ENCODE assay signal across 12 mouse cellular contexts in the genomic region with DNA sequence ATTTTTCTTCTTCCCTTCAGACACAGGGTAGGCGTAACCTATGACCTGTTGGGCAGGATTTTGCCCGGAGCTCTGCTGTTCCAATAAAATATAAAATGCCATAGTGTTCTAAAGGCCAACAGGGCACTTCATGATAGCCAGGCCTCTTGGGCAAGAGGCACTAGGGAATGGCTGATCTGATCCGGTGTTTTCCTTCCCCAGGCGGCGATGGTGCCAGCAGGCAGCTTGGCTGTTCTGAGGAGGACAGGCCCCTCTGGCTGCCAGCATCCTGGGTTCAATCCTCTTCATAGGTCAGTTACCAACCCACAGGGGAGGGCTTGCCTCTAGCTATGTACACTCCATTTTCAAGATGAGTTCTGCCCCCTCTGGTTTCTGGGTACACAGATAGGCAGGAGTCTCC. TPM values are rescaled to one million over a fixed set of nuclear protein-coding genes. Genes with fewer than 3 reads are reported as not detected.
DNase-seq lines count a peak whose midpoint lies in the region; ATAC-seq and TF ChIP-seq lines count a peak whose summit lies in the region.
"Had no signal": no experiment of that assay in that cellular context is flagged by ENCODE, and none has a peak within 500 bp of the region (broad histone marks: within the 10 kb centered on the region; RNA-seq: fewer than 3 reads in every experiment).

No protein-coding gene starts in this region.

- no peak for TF ChIP-seq CTCF in gastrocnemius, adult 2 months (IDR thresholded peaks at IDR 0.05)

- peaks cover 10% of the 10 kb centered on the region; the same call in 1 of the 2 replicates for H3K9me3 ChIP-seq in limb, embryonic 12.5 days
- H3K9me3 ChIP-seq in limb, embryonic 10.5 days (replicated peaks) = no peaks in the 10 kb centered on the region; the same call in 1 of the 2 replicates
- H3K9me3 ChIP-seq in embryonic facial prominence, embryonic 12.5 days = no peaks in the 10 kb centered on the region
- no peaks in the 10 kb centered on the region for H3K9me3 ChIP-seq in limb, embryonic 15.5 days

- 80% methylated on average over 5 of the region's 5 CpGs for WGBS in limb, embryonic 12.5 days
- WGBS in limb, embryonic 10.5 days = 85% methylated on average over 5 of the region's 5 CpGs
- WGBS in embryonic facial prominence, embryonic 12.5 days = 55% methylated on average over 5 of the region's 5 CpGs
- 78% methylated on average over 5 of the region's 5 CpGs for WGBS in limb, embryonic 15.5 days

- no peak overlapping the region for H3K9ac ChIP-seq in limb, embryonic 12.5 days (replicated peaks)
- no peak overlapping the region for H3K9ac ChIP-seq in embryonic facial prominence, embryonic 12.5 days
- no peak overlapping the region for H3K9ac ChIP-seq in limb, embryonic 15.5 days

- H3K36me3 ChIP-seq in limb, embryonic 12.5 days = peaks cover 7% of the 10 kb centered on the region; the same call in 1 of the 2 replicates
- peaks cover 2% of the 10 kb centered on the region; the same call in 1 of the 2 replicates for H3K36me3 ChIP-seq in limb, embryonic 10.5 days
- H3K36me3 ChIP-seq in embryonic facial prominence, embryonic 12.5 days = no peaks in the 10 kb centered on the region
- H3K36me3 ChIP-seq in limb, embryonic 15.5 days = no peaks in the 10 kb centered on the region

- H3K4me3 ChIP-seq in gastrocnemius, adult 2 months = no peak overlapping the region
- no peak overlapping the region for H3K4me3 ChIP-seq in limb, embryonic 12.5 days (replicated peaks)
- no peak overlapping the region for H3K4me3 ChIP-seq in limb, embryonic 10.5 days
- no peak overlapping the region for H3K4me3 ChIP-seq in embryonic facial prominence, embryonic 12.5 days
- no peak overlapping the region for H3K4me3 ChIP-seq in limb, embryonic 15.5 days

- H3K27ac ChIP-seq in gastrocnemius, adult 2 months = peak overlapping the region; percentile 77
- 0 out of 2 replicates have a peak overlapping the region, but pooled peaks have one; percentile 41 for H3K27ac ChIP-seq in limb, embryonic 12.5 days
- H3K27ac ChIP-seq in limb, embryonic 10.5 days = no peak overlapping the region
- 0 out of 2 replicates have a peak overlapping the region, but pooled peaks have one; percentile 23 for H3K27ac ChIP-seq in embryonic facial prominence, embryonic 12.5 days
- H3K27ac ChIP-seq in limb, embryonic 15.5 days = peak overlapping the region; percentile 68

- no peak for DNase-seq in gastrocnemius, adult 2 months
- no peak for DNase-seq in gastrocnemius, postnatal 25 days
- no peak for DNase-seq in limb, embryonic 10.5 days (ENCODE audit: low spot score)
- DNase-seq in ovary, postnatal 10 days (ENCODE audit: low spot score) = no peak
- no peak for DNase-seq in thymus, postnatal 0 days (ENCODE audit: low spot score)
- DNase-seq: gastrocnemius, postnatal 36 days; heart, postnatal 10 days; liver had no signal

- H3K4me1 ChIP-seq in limb, embryonic 12.5 days (replicated peaks) = peaks cover 31% of the 10 kb centered on the region
- peaks cover 58% of the 10 kb centered on the region for H3K4me1 ChIP-seq in limb, embryonic 10.5 days
- peaks cover 11% of the 10 kb centered on the region for H3K4me1 ChIP-seq in embryonic facial prominence, embryonic 12.5 days
- H3K4me1 ChIP-seq in limb, embryonic 15.5 days = peaks cover 20% of the 10 kb centered on the region

- no peaks in the 10 kb centered on the region for H3K27me3 ChIP-seq in limb, embryonic 12.5 days
- H3K27me3 ChIP-seq in limb, embryonic 10.5 days (ENCODE audit: low read depth, poor library complexity, severe bottlenecking) = 0 out of 2 replicates have a peak, but pooled peaks cover under 1% of the 10 kb centered on the region
- no peaks in the 10 kb centered on the region for H3K27me3 ChIP-seq in embryonic facial prominence, embryonic 12.5 days
- no peaks in the 10 kb centered on the region for H3K27me3 ChIP-seq in limb, embryonic 15.5 days

- H3K4me2 ChIP-seq in limb, embryonic 12.5 days = no peak overlapping the region
- no peak overlapping the region for H3K4me2 ChIP-seq in embryonic facial prominence, embryonic 12.5 days (replicated peaks)
- H3K4me2 ChIP-seq in limb, embryonic 15.5 days = no peak overlapping the region

- intact Hi-C loops in gastrocnemius, adult 2 months (cut with DNase I) = no loop called here

- no peak for ATAC-seq in limb, embryonic 12.5 days (ENCODE audit: insufficient number of reproducible peaks, insufficient read depth, low FRiP score, low TSS enrichment, low read depth)
- ATAC-seq in embryonic facial prominence, embryonic 12.5 days (ENCODE audit: insufficient number of reproducible peaks, insufficient read depth, low FRiP score, low TSS enrichment) = no peak
- no peak for ATAC-seq in limb, embryonic 15.5 days (ENCODE audit: insufficient number of reproducible peaks, low FRiP score, low TSS enrichment, low read depth)

RNA-seq across cellular contexts. Expression of gene Clmn, which starts 6.1 kb away (rescaled TPM):
- total RNA-seq in gastrocnemius, adult 2 months (2021) = 1 to 10 TPM; 2.6 to 3.2 TPM
- 1 to 10 TPM; 2.6 to 4.2 TPM for total RNA-seq in gastrocnemius, postnatal 25 days (2021)
- polyA plus RNA-seq in limb, embryonic 12.5 days (2016; fragmentation: Nextera tagmentation; extraction: Ambion mirVana) = 4.8 and 5.2 TPM in 2 replicates
- 2.0 and 3.0 TPM in 2 replicates for polyA plus RNA-seq in limb, embryonic 10.5 days (2016; fragmentation: Nextera tagmentation; extraction: Ambion mirVana)
- polyA plus RNA-seq in embryonic facial prominence, embryonic 12.5 days (2016; fragmentation: Nextera tagmentation; extraction: Ambion mirVana) = 4.0 and 6.4 TPM in 2 replicates
- polyA plus RNA-seq in limb, embryonic 15.5 days (2015; fragmentation: Nextera tagmentation; extraction: Ambion mirVana) = 2.2 and 2.6 TPM in 2 replicates
- 0.62 and 0.65 TPM in 2 replicates for polyA plus RNA-seq in thymus, postnatal 0 days (2015; fragmentation: Nextera tagmentation; extraction: Ambion mirVana)
- total RNA-seq: CH12.LX had no signal
